Mouse (Mus musculus) adrenal gland, adult 2 months (tissue): ENCODE results near the gene Hmcn1. TPM values are rescaled to one million over a fixed set of nuclear protein-coding genes. Genes with fewer than 3 reads are reported as not detected.

Source experiments
- DNase-seq: peaks from one replicate; pipeline ENCODE4 v3.0.0; 2021
- long read RNA-seq: library from polyadenylated mRNA; stranded (forward); transcript quantifications from one replicate; pipeline ENCODE4 v2.0.0, GENCODE M21; 2021
- polyA plus RNA-seq: library from polyadenylated mRNA; depleted of rRNA; stranded (reverse); fragments of >200 nt; gene quantifications from 2 replicates; pipeline ENCODE4 v1.2.3, GENCODE M21; 2012; rRNA removed
- total RNA-seq, 2 experiments: library from RNA; stranded (reverse); gene quantifications; 2 replicates each; pipeline ENCODE4 v1.2.3; 2021

Hmcn1 gene
- total RNA-seq: 1 to 10 TPM in 1 of 2 experiments, under 1 TPM in 1; 0.84 to 3.2 TPM
- polyA plus RNA-seq: 0.16 and 0.21 TPM in 2 replicates
- long read RNA-seq, partial matches to known transcripts: 0 of 2 reads
- long read RNA-seq, other reads (novel, unspliced or antisense): 2 of 2 reads

DNA sequence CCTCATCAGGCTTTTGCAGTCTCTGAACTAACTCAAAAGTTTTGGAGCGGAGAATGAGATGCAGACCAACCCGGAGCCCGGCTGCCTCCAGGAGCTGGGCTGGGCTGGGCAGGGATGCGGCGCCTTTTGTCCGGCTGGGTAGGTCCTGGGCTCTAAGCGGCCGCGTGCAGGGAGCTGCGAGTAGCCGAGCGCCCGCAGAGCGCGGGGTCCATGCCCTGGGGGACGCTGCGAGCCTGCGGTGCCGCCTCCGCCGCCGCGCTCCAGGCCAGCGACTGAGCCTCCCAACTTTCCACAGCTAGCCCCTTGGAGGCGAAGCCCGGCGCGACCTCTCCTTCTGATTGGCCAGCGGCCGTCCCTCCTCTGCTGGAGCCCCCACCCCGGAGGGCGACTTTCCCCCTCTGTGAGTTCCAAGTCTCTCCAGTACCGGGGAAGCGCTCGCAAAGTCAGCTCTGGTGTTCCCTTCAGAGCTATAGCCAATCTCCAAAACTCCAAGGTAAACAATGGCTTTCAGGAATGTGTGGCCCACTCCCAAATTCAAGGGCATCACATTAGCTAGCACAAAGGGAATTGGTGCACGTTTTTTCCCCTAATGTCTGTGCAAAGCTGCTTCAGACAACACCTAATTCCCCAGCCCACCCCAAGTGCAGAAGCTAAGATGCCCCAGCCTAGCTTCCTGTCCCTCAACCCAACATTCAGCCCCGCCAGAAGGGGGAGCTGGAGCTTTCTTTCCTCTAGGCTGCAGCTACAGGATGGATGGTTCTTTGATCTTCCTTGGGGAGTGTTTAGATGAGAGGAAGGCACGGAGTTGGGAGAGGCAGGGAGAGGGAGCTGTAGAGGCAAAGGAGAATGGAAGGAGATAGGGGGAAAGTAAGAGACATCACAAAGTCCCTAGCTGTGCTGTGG lies at the start of gene Hmcn1:
TSS of gene Hmcn1 (minus strand) at position 274 of the 903 bp plus-strand sequence.
- DNase-seq: peak; percentile 30

DNA sequence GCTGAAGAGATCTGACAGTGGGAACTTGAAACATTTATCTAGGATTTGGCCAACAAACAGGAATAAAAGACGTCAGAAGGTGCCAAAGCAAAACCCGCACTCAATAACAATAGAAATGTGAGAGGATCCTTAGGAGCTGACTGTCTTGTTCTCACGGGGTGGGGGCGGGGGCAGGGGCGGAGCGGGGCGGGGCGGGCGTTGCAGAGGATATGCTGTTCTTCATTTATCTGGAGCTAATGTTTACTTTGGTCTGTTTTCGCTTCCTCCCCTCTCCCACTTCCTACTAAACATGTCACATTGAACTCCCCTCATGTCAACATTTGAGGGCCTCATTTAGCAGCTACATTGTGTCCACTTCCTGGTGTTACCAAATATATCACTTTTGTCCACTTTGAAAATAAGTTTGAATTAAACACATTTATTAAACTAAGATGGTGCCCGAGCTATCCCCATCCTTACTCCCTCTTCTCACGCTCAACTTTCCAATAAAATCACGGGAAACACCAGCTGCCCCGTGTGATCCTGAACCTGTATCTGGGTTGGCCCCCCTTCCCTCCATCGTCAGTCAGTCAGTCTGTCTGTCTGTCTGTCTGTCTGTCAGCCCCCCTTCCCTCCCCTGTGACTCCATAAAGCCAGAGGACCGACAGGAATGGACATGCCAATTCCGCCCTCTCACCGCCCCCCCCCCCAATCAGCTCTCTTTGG lies 47.9 kb upstream of the Hmcn1 start:
- peak; percentile 18 for DNase-seq

DNA sequence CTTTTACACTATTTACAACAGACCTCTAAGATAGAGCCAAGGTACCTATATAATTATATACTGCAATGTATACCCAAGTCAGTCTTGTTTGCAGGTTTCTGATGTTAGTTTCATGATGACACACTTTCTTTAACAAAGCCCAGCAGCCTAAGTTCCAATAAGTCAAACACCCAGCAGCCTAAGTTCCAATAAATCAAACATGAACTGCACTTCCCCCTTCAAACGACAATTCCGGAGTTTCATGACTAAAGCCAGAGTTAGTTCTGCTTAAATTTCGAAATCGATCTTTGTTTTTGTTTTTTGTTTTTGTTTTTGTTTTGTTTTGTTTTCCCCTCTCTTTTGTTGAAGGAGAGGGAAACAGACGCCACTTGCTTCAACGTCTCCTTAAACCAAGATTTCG lies 47.1 kb upstream of the Hmcn1 start:
- DNase-seq: no peak

DNA sequence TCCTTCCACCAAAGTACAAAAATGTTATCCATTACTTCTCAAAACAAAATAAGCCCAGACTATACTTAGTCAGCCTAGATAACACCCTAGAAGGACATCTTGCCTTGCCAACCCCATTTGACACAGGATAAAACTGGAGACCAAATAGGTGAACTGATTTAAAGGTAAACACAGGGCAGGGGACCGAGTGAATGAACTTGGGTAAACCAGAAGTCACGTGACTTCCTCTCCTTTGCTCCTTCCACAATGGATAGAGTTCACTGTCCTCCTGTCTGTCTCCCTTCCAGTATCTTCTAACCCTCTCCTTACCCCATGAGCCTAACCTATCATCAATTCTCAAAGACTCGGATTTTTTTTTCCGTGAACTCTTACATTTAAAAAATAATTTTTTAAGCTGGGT lies 46.0 kb upstream of the Hmcn1 start:
- DNase-seq: no peak

DNA sequence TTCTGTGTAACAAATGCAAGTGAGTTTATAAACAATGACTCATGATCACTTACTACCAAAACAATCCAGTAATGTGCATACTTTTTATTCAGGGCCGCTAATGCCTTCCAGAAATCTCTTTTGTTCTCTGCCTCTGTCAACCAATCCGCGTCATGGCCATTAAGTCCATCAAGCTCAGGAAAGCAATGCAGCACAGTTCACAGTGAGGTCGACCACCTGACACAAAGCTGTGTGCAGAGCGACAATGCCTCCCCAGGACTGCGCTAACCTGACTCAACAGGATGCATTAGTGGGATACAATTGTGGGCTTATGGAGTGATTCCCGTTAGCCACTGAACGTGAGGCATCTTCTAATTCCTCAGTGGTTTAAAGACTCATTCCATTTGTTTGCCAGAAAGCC lies 45.3 kb upstream of the Hmcn1 start:
- no peak for DNase-seq

- peak; percentile 8 for DNase-seq
These were observed 43.3 kb upstream of the Hmcn1 start for GRCm38 (mm10) chr1:151036405-151036985.

DNA sequence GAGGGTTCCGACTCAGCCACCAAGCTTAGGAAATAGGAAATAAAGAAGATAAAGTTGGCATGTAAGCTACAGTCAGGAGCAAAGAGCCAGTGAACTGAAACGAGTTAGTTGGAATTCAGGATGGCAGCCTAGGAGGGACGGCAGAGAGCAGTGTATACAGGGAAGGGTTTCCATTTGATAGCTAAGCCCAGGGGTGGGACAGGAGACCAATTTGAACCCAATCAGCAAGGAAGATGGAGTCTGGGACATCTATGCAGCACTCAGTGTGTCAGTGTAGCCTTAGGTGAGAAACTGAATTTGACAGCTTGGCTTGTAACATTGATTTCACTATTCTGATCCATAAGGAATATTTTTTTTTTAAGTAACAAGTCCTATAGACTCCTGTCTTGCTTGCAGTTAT lies 42.5 kb upstream of the Hmcn1 start:
- DNase-seq: no peak

GRCm38 (mm10) chr1:151034993-151035592 lies 41.9 kb upstream of the Hmcn1 start:
- peak; percentile 39 for DNase-seq

- no peak for DNase-seq
These were observed 40.1 kb upstream of the Hmcn1 start for GRCm38 (mm10) chr1:151033291-151033690.

- no peak for DNase-seq
These were observed 38.3 kb upstream of the Hmcn1 start for GRCm38 (mm10) chr1:151031581-151031980.

- DNase-seq: no peak
These were observed 37.9 kb upstream of the Hmcn1 start for GRCm38 (mm10) chr1:151031086-151031485.

- peak; percentile 6 for DNase-seq
These were observed 32.0 kb upstream of the Hmcn1 start for GRCm38 (mm10) chr1:151025049-151025773.

DNA sequence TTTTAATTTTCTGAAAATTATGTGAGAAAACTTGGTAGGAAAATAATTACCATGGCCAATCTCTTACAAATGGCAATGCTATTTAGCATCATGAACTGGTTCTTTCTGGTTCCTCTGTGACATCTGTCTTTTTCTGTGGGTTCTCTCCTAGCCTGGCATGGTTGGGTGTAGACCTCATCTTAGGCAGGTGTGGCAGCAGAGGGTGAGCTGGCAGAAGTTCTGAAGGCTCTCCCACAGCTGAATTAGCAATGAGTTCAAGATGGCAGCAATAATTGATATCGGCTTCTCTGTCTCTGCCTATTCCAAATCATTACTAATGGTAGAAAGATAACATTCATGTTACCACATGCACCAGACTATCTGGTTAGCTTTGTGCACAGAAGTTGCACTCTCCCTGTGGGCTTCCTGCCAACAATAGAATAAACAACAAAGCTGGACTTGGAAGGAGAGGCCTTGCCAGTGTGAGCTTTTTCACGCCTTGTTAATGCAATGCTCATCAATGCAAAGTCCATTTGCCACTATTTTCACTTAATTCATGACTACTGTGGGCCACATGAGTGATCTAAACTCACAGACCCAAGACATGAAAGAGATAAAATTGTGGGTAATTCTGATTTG lies 26.1 kb upstream of the Hmcn1 start:
- no peak for DNase-seq

GRCm38 (mm10) chr1:151011056-151011455 lies 17.8 kb upstream of the Hmcn1 start:
- DNase-seq: peak; percentile 72

GRCm38 (mm10) chr1:151009115-151009797 lies 16.0 kb upstream of the Hmcn1 start:
- peak; percentile 26 for DNase-seq

DNA sequence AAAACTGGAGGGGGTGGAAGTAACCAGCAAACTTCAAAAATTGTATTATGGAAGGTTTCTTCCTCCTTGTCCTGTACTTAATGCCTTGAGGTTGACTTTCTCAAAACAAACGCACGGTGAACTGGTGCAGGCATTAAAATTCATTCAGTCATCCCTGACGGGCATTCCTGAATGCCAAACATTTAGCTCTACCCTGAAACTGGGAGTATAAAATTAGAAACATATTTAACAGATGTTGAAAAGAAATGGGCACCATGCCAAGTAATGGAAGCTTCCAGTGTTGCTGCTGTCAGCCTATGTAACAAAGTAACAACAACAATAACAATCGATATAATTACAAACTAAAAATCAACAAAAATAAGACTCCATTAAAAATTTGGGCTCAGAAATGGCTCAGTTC lies 14.5 kb upstream of the Hmcn1 start:
- no peak for DNase-seq

DNA sequence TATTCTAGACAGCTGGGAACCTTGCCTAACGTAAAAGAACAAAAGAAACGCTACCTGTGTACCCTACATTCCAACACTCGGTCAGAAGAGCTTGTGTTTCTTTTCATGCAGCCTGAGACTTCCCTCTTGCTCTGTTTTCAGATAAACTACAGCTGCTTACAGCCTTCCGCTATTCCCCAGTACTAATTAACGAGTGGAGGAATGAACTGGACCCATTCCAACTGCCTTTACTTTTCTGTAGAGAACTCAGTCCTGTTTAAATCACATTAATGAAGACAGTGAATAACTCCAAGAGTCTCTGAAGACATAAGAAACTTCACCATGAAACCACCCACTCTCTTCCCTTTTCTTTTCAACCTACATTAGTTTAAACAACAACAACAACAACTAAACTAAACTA lies 10.8 kb upstream of the Hmcn1 start:
- DNase-seq: no peak

GRCm38 (mm10) chr1:151001868-151002428 lies 8.7 kb upstream of the Hmcn1 start:
- DNase-seq: no peak

- DNase-seq: no peak
These were observed 7.5 kb upstream of the Hmcn1 start for GRCm38 (mm10) chr1:151000714-151001113.

DNA sequence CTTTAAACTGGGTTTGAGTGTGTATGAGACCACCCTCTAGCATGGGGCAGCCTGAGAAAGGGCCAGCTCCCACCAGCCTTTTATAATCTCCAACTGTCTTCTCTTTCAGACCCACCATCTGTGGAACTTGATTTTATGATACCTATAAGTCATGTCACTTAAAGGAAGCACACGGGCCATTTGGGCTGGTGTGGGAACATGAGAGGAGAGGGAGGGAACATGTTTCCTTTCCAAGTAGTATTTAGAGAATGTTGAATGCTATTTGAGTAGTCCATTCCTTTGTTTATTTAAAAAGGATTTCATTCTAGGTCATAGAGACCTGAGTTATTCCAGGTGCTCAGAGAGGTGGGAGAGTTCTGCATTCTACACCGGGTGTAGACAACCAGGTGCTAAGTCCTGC lies 1.4 kb upstream of the Hmcn1 start:
- DNase-seq: no peak
